Mouse (Mus musculus) midbrain, embryonic 14.5 days (tissue): Measurements from ENCODE around the gene Fam110c. TPM values are rescaled to one million over a fixed set of nuclear protein-coding genes. Genes with fewer than 3 reads are reported as not detected.

Experiments used
- ATAC-seq: fragments of 200-750 bp; cut with Nextera tagmentation; 2 replicates; pipeline ENCODE4 v1.8.0; 2017; ENCODE audit warnings: moderate number of reproducible peaks, moderate library complexity; ENCODE audit not compliant: low FRiP score, low TSS enrichment
- DNase-seq: peaks from one replicate; pipeline ENCODE4 v3.0.0-alpha.2; 2015
- H3K27ac ChIP-seq: fragments of 300-500 bp; sonication (generic); replicated peaks from 2 replicates; pipeline ENCODE4 v1.5.1; 2014; ENCODE audit warnings: mild to moderate bottlenecking, low read depth, low read length, moderate library complexity
- H3K27me3 ChIP-seq: fragments of 300-500 bp; sonication (generic); 2 replicates; pipeline ENCODE4 v1.6.1; 2014; ENCODE audit warnings: low read length, control low read depth, mixed read lengths; ENCODE audit not compliant: control insufficient read depth, insufficient read depth
- H3K36me3 ChIP-seq: fragments of 300-500 bp; sonication (generic); 2 replicates; pipeline ENCODE4 v1.6.1; 2014; ENCODE audit warnings: low read length, control low read depth; ENCODE audit not compliant: control insufficient read depth, insufficient read depth
- H3K4me1 ChIP-seq: fragments of 300-500 bp; sonication (generic); 2 replicates; pipeline ENCODE4 v1.6.1; 2014; ENCODE audit warnings: mild to moderate bottlenecking, antibody characterized with exemption, low read length, control low read depth; ENCODE audit not compliant: control insufficient read depth, insufficient read depth
- H3K4me2 ChIP-seq: fragments of 300-500 bp; sonication (generic); 2 replicates; pipeline ENCODE4 v1.6.1; 2014; ENCODE audit warnings: mild to moderate bottlenecking, low read length, moderate library complexity
- H3K4me3 ChIP-seq: fragments of 300-500 bp; sonication (generic); replicated peaks from 2 replicates; pipeline ENCODE4 v1.5.1; 2014; ENCODE audit warnings: low read depth, low read length
- H3K9ac ChIP-seq: fragments of 300-500 bp; sonication (generic); replicated peaks from 2 replicates; pipeline ENCODE4 v1.6.1; 2014; ENCODE audit warnings: mild to moderate bottlenecking, low read length, moderate library complexity
- H3K9me3 ChIP-seq: fragments of 300-500 bp; sonication (generic); 2 replicates; pipeline ENCODE4 v1.6.1; 2016; ENCODE audit warnings: low read length, control low read depth, mixed read lengths; ENCODE audit not compliant: control insufficient read depth
- WGBS: fragments of 180-500 bp; shearing (Covaris S2); extraction: QIAGEN DNeasy Blood & Tissue Kit; methylation state at CpG from one replicate; pipeline ENCODE4 v1.1.7; 2014; 5-methylcytosine and 5-hydroxymethylcytosine counted together
- polyA plus RNA-seq: library from polyadenylated mRNA; unstranded; fragments of >200 nt; fragmentation: Nextera tagmentation; extraction: Ambion mirVana; gene quantifications from 2 replicates; pipeline ENCODE4 v1.2.1, GENCODE M21; 2014

Fam110c gene
- polyA plus RNA-seq, 1 experiment from 2014 or later, result 0.11 TPM

GRCm38 (mm10) chr12:31074839-31075538, 1.3 kb downstream of the Fam110c start:
- H3K4me1 ChIP-seq, result peaks cover 11% of the 10 kb centered on the region; the same call in 1 of the 2 replicates
- peaks cover 42% of the 10 kb centered on the region for H3K27me3 ChIP-seq
- H3K4me2 ChIP-seq, result peak overlapping the region; percentile 93
- 3% methylated on average over 24 of the region's 24 CpGs for WGBS
- DNase-seq (peak; percentile 60), ATAC-seq (0 out of 2 replicates have a peak, but pooled peaks have one; percentile 9)
- H3K4me3 ChIP-seq, result peak overlapping the region; percentile 44
- H3K9me3 ChIP-seq, result no peaks in the 10 kb centered on the region
- no peaks in the 10 kb centered on the region for H3K36me3 ChIP-seq
- peak overlapping the region; percentile 23; the same call in 1 of the 2 replicates for H3K9ac ChIP-seq
- no peak overlapping the region for H3K27ac ChIP-seq

- peaks cover 11% of the 10 kb centered on the region; the same call in 1 of the 2 replicates for H3K4me1 ChIP-seq
- no peaks in the 10 kb centered on the region for H3K9me3 ChIP-seq
- WGBS, result 82% methylated on average over 7 of the region's 7 CpGs
- H3K9ac ChIP-seq, result no peak overlapping the region
- no peak overlapping the region for H3K4me2 ChIP-seq
- DNase-seq (no peak), ATAC-seq (no peak)
- no peak overlapping the region for H3K27ac ChIP-seq
- no peaks in the 10 kb centered on the region for H3K36me3 ChIP-seq
- H3K4me3 ChIP-seq, result no peak overlapping the region
- peaks cover 42% of the 10 kb centered on the region for H3K27me3 ChIP-seq
These were observed 3.4 kb downstream of the Fam110c start for GRCm38 (mm10) chr12:31077020-31077419.

DNA sequence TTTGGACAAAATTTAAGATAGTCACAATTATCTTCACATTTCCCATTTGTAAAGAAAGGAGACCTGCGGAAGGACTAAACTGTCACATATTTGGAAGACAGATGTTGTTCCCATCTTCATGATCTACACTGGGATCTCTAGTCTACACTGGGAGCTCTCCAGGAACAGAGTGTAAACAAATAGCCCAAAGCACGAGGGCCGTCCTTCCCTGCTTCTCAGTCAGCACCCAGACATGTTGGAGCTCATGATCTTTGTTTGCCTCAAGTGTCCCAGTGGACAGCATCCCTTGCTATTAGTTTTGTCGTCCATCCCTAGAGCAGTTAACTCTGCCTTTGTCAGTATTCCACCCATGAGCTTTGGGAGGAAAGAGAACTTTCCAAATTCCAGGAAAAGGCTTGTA, 4.4 kb downstream of the Fam110c start:
- no peak overlapping the region for H3K4me2 ChIP-seq
- H3K9ac ChIP-seq, result no peak overlapping the region
- no peaks in the 10 kb centered on the region for H3K36me3 ChIP-seq
- H3K4me1 ChIP-seq, result peaks cover 11% of the 10 kb centered on the region; the same call in 1 of the 2 replicates
- 71% methylated on average over 4 of the region's 4 CpGs for WGBS
- no peak overlapping the region for H3K27ac ChIP-seq
- no peak overlapping the region for H3K4me3 ChIP-seq
- H3K27me3 ChIP-seq, result peaks cover 32% of the 10 kb centered on the region
- no peaks in the 10 kb centered on the region for H3K9me3 ChIP-seq
- ATAC-seq, result no peak
- DNase-seq, result no peak

- DNase-seq (no peak), ATAC-seq (no peak)
- Histone ChIP-seq H3K4me2 (no peak overlapping the region), H3K27me3 (peaks cover 13% of the 10 kb centered on the region), H3K4me1 (peaks cover 2% of the 10 kb centered on the region; the same call in 1 of the 2 replicates), H3K9me3 (no peaks in the 10 kb centered on the region), H3K36me3 (no peaks in the 10 kb centered on the region), H3K4me3 (no peak overlapping the region), H3K9ac (no peak overlapping the region), H3K27ac (no peak overlapping the region)
- WGBS, result 76% methylated on average over 6 of the region's 6 CpGs
These were observed 6.7 kb downstream of the Fam110c start for GRCm38 (mm10) chr12:31080352-31080751.

DNA sequence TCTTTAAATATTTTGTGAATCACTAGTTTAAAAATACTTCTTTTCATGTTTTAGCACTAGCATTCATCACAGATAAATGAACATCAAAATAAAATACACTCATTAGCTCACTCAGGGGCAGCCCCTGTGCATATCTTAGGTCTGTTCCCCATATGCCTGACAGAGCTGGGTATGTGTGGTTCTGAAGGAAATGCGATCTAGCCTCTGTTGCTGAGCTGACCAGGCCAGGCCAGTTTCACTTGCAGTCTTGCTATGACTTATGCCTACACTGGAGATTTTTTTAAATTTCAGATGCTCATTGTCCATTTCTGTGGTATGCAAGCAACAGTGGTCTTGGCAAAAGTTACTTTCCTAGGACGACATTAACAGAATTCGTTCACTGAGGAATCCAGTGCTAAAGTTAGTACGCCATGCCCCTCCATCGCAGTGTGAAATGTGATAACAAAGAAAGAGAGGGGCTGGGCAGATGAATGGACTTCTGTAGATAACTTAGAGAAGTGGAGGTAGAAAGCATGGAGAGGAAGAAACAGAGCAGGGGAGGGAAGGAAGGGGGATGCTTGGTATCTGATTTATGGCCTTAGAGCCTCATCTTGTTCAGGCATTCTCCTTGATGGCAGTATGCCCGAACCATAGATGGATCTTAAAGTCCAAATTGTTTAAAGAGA, 7.4 kb downstream of the Fam110c start:
- WGBS, result 91% methylated on average over 6 of the region's 6 CpGs

DNA sequence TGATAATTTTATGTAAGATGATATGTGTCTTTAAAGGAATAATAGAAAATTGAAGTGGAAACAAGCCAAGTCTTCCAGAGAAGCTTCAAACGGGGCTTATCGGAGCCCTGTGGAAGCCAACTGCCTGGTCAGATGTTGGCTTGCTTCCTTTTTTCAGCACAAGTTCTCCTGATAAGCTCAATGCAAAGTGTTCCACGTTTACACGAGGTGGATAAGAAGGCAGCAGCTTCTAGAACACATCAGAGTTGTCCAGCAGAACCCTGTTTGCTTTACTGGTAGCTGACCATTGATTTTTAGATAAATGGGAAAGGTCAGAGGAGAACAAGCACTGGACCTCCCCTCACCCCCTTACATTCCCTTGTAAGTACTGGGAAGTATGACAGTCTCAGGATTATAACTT, 9.3 kb downstream of the Fam110c start:
- H3K4me3 ChIP-seq, result no peak overlapping the region
- no peak for ATAC-seq
- H3K4me1 ChIP-seq, result no peaks in the 10 kb centered on the region
- H3K9me3 ChIP-seq, result no peaks in the 10 kb centered on the region
- H3K9ac ChIP-seq, result no peak overlapping the region
- H3K36me3 ChIP-seq, result no peaks in the 10 kb centered on the region
- no peak for DNase-seq
- H3K4me2 ChIP-seq, result no peak overlapping the region
- H3K27me3 ChIP-seq, result no peaks in the 10 kb centered on the region
- 84% methylated on average over 4 of the region's 4 CpGs for WGBS
- no peak overlapping the region for H3K27ac ChIP-seq

More for the DNA sequence above, 7.4 kb downstream of the Fam110c start:
- Histone ChIP-seq H3K9ac (no peak overlapping the region), H3K27ac (no peak overlapping the region), H3K36me3 (no peaks in the 10 kb centered on the region), H3K4me3 (no peak overlapping the region), H3K27me3 (peaks cover 8% of the 10 kb centered on the region; the same call in 1 of the 2 replicates), H3K4me2 (no peak overlapping the region), H3K9me3 (no peaks in the 10 kb centered on the region), H3K4me1 (no peaks in the 10 kb centered on the region)
- ATAC-seq (no peak), DNase-seq (no peak)

- Histone ChIP-seq H3K4me2 (no peak overlapping the region), H3K27ac (no peak overlapping the region), H3K27me3 (no peaks in the 10 kb centered on the region), H3K9ac (no peak overlapping the region), H3K4me3 (no peak overlapping the region), H3K9me3 (no peaks in the 10 kb centered on the region), H3K4me1 (no peaks in the 10 kb centered on the region), H3K36me3 (no peaks in the 10 kb centered on the region)
- ATAC-seq (no peak), DNase-seq (no peak)
- WGBS, result 91% methylated on average over 4 of the region's 4 CpGs
These were observed 9.7 kb downstream of the Fam110c start for GRCm38 (mm10) chr12:31083407-31083806.

- no peaks in the 10 kb centered on the region for H3K36me3 ChIP-seq
- WGBS, result 88% methylated on average over 4 of the region's 4 CpGs
- no peak for DNase-seq
- H3K4me2 ChIP-seq, result no peak overlapping the region
- H3K4me1 ChIP-seq, result no peaks in the 10 kb centered on the region
- H3K27me3 ChIP-seq, result no peaks in the 10 kb centered on the region
- H3K4me3 ChIP-seq, result no peak overlapping the region
- ATAC-seq, result no peak; the same call in 1 of the 2 replicates
- H3K27ac ChIP-seq, result no peak overlapping the region
- no peak overlapping the region for H3K9ac ChIP-seq
- no peaks in the 10 kb centered on the region for H3K9me3 ChIP-seq
These were observed 13.4 kb downstream of the Fam110c start for GRCm38 (mm10) chr12:31087060-31087459.

DNA sequence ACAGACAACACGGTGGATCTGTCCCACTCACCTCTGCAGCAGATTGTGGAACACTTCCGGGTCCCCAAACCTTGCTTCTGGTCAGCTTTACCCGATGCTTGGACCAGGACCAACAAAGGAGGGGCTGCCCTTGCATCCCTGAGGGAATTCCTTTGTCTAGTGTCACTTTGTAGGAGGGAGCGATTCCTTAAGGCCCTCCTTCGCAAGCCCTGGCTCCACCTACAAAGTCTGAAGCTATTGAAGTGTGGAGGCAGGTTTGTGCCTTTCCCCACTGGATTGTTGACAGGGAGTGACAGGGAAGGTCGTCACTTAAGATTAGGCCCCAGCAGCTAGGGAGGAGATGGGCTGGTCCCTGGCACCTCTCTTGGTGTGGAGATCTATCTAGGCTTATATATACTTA, 16.7 kb downstream of the Fam110c start:
- Histone ChIP-seq H3K27me3 (no peaks in the 10 kb centered on the region), H3K4me2 (no peak overlapping the region), H3K36me3 (no peaks in the 10 kb centered on the region), H3K9me3 (no peaks in the 10 kb centered on the region), H3K4me3 (no peak overlapping the region), H3K4me1 (no peaks in the 10 kb centered on the region), H3K27ac (no peak overlapping the region), H3K9ac (no peak overlapping the region)
- ATAC-seq (no peak), DNase-seq (peak; percentile 3)
- WGBS, result 14% methylated on average over 6 of the region's 6 CpGs
